Mouse (Mus musculus): ENCODE results near the gene Gucy2g.
"Not testable (repeated sequence)": the region's sequence is repeated elsewhere in the genome, so short reads cannot be mapped to it uniquely, and the experiment has no call there.

Gucy2g gene

DNA sequence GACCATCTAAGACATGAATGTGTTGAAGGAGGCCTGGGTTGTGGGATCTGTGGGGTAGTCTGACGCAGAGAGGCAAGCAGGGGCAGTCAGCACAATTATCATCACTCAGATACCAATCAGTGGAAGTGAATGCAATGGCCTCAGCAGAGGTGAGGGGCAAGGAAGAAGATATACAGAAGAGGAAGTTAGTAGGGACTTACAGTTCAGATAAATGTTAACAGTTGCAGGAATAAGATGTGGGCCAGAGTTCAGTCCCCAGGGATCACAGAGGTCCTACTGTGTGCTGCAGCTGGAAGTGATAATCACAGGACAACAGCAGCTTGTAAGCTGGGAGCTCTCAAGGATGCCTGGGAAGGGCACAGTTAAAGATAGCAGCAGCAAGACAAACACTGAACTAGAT, 76.9 kb downstream of the Gucy2g start:
- in situ Hi-C loops (cut with MboI), result no loop called here

DNA sequence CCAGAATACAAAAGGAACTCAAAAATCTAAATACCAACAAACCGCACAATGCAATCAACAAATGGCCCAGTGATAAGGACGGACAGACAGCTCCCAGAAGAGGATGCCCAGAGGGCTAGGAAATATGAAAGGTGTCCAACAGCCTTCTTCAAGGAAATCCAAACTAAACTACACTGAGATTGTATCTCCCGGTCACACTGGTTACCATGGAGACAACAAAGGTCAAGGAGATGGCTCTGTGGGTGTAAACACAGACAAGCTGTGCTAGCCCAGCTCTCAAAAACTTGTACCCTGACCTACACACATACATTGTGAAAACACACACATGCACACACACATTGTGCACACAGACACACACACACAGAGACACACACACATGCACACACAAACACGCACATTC, 78.8 kb downstream of the Gucy2g start:
- in situ Hi-C loops (cut with MboI), result no loop called here

DNA sequence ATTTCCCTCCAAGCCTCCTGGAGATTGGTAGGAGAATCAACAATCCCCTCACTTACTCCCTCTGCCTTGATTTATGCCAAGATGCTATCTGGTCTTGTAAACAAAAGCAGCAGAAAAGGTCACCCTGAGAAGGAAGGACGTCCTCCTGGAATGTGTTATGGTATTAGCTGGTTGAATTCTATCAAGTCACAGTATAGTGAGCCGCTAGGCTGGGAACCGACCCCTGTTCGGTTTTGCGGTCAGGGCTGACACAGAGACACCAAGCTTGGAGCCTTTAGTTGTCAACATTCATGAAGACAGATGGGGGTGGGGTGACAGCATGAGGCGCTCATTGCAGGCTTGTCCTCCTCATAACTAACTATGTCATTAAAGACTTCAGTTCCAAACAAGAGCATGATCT, 81.2 kb downstream of the Gucy2g start:
- in situ Hi-C loops (cut with MboI), result no loop called here

DNA sequence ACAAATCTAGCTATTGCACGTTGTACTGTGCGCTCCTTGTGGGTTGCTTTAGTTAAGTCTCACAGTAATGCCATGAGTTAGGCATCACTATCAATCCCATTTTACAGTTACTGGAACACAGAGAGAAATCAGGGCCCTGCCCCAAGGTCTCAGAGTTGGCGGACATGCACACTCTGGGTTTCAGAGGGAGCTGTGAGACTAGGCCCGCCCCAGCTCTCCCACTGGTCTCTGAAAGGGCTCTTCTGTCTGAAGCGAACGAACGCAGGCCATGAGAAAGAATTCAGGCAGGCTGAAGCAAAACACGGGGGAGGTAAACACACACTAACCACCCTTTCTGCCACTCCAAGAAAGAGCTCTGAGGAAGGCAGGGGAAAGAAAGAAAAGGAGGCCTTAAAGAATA, 82.4 kb downstream of the Gucy2g start:
- in situ Hi-C loops (cut with MboI), result no loop called here

- in situ Hi-C loops (cut with MboI), result no loop called here
These were observed 84.0 kb downstream of the Gucy2g start for GRCm38 (mm10) chr19:55157029-55157428.

GRCm38 (mm10) chr19:55152983-55153382, 88.1 kb downstream of the Gucy2g start:
- in situ Hi-C loops (cut with MboI), result no loop called here

DNA sequence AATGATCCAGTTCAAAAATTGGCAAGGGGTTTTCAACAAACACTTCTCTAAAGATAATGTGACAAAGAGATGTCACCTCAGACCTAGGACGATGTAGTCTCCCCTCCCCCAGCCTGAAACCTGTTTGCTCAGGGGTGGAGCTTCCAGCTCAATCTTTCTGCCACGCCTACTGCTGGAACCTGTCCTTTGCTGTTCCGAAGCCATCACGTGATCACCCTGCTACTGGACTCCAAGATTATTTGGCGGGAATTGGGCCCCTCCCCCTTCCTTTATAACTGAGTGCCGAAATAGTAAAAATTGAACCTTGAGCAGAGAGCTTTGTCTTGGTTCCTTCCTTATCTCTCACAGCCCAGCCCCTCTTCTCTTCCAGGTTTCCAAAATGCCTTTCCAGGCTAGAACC, 88.8 kb downstream of the Gucy2g start:
- in situ Hi-C loops (cut with MboI), result not testable (repeated sequence)

GRCm38 (mm10) chr19:55149646-55150045, 91.4 kb downstream of the Gucy2g start:
- in situ Hi-C loops (cut with MboI), result no loop called here

- in situ Hi-C loops (cut with MboI), result no loop called here
These were observed 92.9 kb downstream of the Gucy2g start for GRCm38 (mm10) chr19:55148109-55148508.
